ENCODE assay signal across 7 mouse cellular contexts in the genomic region with DNA sequence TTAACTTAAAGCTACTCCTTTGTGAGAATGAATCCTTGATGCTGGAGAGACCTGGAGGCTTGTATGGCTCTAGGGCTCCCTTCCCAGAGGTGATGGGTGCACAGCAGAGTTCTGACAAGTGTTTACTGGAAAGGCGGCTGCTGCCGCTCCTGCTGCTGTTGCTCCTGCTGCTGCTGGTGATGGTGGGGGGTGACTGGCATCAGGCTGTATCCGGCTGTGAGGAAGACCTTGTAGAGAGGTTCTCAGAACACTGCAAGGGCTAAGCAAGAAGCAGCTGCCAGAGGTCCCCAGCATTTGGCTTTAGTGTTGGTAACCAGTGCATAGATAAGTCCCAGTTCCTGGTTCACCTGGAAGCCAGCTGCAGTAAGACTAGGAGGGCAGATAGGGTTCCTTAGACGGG.
DNase-seq lines count a peak whose midpoint lies in the region; ATAC-seq lines count a peak whose summit lies in the region.

No protein-coding gene starts in this region.

- peak; percentile 29 for DNase-seq in retina, embryonic 14.5 days (ENCODE audit: low spot score)
- no peak for DNase-seq in retina, postnatal 1 day
- peak; percentile 36 for DNase-seq in forebrain, embryonic 14.5 days (ENCODE audit: low spot score)
- DNase-seq in adrenal gland, adult 2 months, result no peak
- DNase-seq in right cerebral cortex, adult 2 months (ENCODE audit: low spot score in 2 of 2), result no peak
- no peak for DNase-seq in cerebellum, adult 11-12 months

- peak overlapping the region; percentile 99 for H3K27ac ChIP-seq in forebrain, embryonic 14.5 days (ENCODE audit: low read depth, low read length)
- H3K27ac ChIP-seq in liver, embryonic 16.5 days (ENCODE audit: low read length), result no peak overlapping the region

- no peaks in the 10 kb centered on the region for H3K9me3 ChIP-seq in forebrain, embryonic 14.5 days (replicated peaks; ENCODE audit: control insufficient read depth, low read length)
- H3K9me3 ChIP-seq in liver, embryonic 16.5 days (replicated peaks; ENCODE audit: control insufficient read depth, low read length), result no peaks in the 10 kb centered on the region

- H3K27me3 ChIP-seq in forebrain, embryonic 14.5 days (replicated peaks; ENCODE audit: control insufficient read depth, insufficient read depth, low read length), result no peaks in the 10 kb centered on the region
- peaks cover 30% of the 10 kb centered on the region for H3K27me3 ChIP-seq in liver, embryonic 16.5 days (ENCODE audit: control insufficient read depth, insufficient read depth, low read depth, low read length)

- peaks cover 68% of the 10 kb centered on the region for H3K4me1 ChIP-seq in forebrain, embryonic 14.5 days (ENCODE audit: control insufficient read depth, insufficient read depth, low read length)
- H3K4me1 ChIP-seq in liver, embryonic 16.5 days (ENCODE audit: control insufficient read depth, low read depth, low read length), result peaks cover 12% of the 10 kb centered on the region

- peak overlapping the region; percentile 73 for H3K4me3 ChIP-seq in forebrain, embryonic 14.5 days (ENCODE audit: low read depth, low read length)
- H3K4me3 ChIP-seq in liver, embryonic 16.5 days (ENCODE audit: low read depth, low read length), result peak overlapping the region; percentile 61

- 9% methylated on average over 4 of the region's 4 CpGs for WGBS in forebrain, embryonic 14.5 days
- WGBS in liver, embryonic 16.5 days (ENCODE audit: insufficient replicate concordance), result 23% methylated on average over 4 of the region's 4 CpGs

- H3K4me2 ChIP-seq in forebrain, embryonic 14.5 days (ENCODE audit: low read length), result peak overlapping the region; percentile 99
- H3K4me2 ChIP-seq in liver, embryonic 16.5 days (ENCODE audit: low read depth, low read length), result peak overlapping the region; percentile 79

- H3K36me3 ChIP-seq in forebrain, embryonic 14.5 days (ENCODE audit: control insufficient read depth, insufficient read depth, low read length), result peaks cover 6% of the 10 kb centered on the region; the same call in 1 of the 2 replicates
- H3K36me3 ChIP-seq in liver, embryonic 16.5 days (ENCODE audit: control insufficient read depth, insufficient read depth), result no peaks in the 10 kb centered on the region

- peak overlapping the region; percentile 96 for H3K9ac ChIP-seq in forebrain, embryonic 14.5 days (ENCODE audit: low read length)
- H3K9ac ChIP-seq in liver, embryonic 16.5 days (ENCODE audit: low read depth, low read length), result no peak overlapping the region

- no peak for ATAC-seq in forebrain, embryonic 14.5 days
- no peak for ATAC-seq in liver, embryonic 16.5 days (ENCODE audit: low read depth)

Comparison
In these comparisons a context has a peak if more than half of its experiments do, and no peak if none do; other contexts are left out.
1. DNase-seq: peak in retina, embryonic 14.5 days (single experiment) and forebrain, embryonic 14.5 days (single experiment); none in retina, postnatal 1 day (single experiment), adrenal gland, adult 2 months (single experiment), right cerebral cortex, adult 2 months (0 of 2) and cerebellum, adult 11-12 months (single experiment).